Comparison of ENCODE assay signal across 13 mouse cellular contexts in genomic region chr16:95390787-95391186, GRCm38 (mm10).
DNase-seq lines count a peak whose midpoint lies in the region; ATAC-seq and TF ChIP-seq lines count a peak whose summit lies in the region.
"Had no signal": no experiment of that assay in that cellular context is flagged by ENCODE, and none has a peak within 500 bp of the region (broad histone marks: within the 10 kb centered on the region; RNA-seq: fewer than 3 reads in every experiment).

No protein-coding gene starts in this region.

- no peak for TF ChIP-seq EP300 in lung, postnatal 0 days (IDR thresholded peaks at IDR 0.05)

- peak overlapping the region; percentile 25; the same call in 1 of the 2 replicates for H3K27ac ChIP-seq in heart, embryonic 11.5 days (ENCODE audit: low read depth, low read length)
- H3K27ac ChIP-seq in limb, embryonic 12.5 days, result no peak overlapping the region
- H3K27ac ChIP-seq in limb, embryonic 10.5 days, result no peak overlapping the region
- no peak overlapping the region for H3K27ac ChIP-seq in neural tube, embryonic 15.5 days (replicated peaks)
- H3K27ac ChIP-seq in lung, postnatal 0 days (ENCODE audit: low read length), result no peak overlapping the region
- H3K27ac ChIP-seq: embryonic facial prominence, embryonic 15.5 days; hindbrain, embryonic 12.5 days; liver, embryonic 15.5 days; midbrain, embryonic 12.5 days had no signal

- no peak overlapping the region for H3K9ac ChIP-seq in heart, embryonic 11.5 days (ENCODE audit: low read depth, low read length)
- no peak overlapping the region for H3K9ac ChIP-seq in limb, embryonic 12.5 days (replicated peaks)
- no peak overlapping the region for H3K9ac ChIP-seq in neural tube, embryonic 15.5 days (replicated peaks)
- H3K9ac ChIP-seq in lung, postnatal 0 days (replicated peaks; ENCODE audit: low read depth), result no peak overlapping the region
- H3K9ac ChIP-seq: embryonic facial prominence, embryonic 15.5 days; hindbrain, embryonic 12.5 days; liver, embryonic 15.5 days; midbrain, embryonic 12.5 days had no signal

- H3K4me2 ChIP-seq in heart, embryonic 11.5 days, result no peak overlapping the region
- no peak overlapping the region for H3K4me2 ChIP-seq in limb, embryonic 12.5 days
- H3K4me2 ChIP-seq in neural tube, embryonic 15.5 days, result no peak overlapping the region
- H3K4me2 ChIP-seq in lung, postnatal 0 days (replicated peaks; ENCODE audit: low read depth, low read length), result no peak overlapping the region
- H3K4me2 ChIP-seq: embryonic facial prominence, embryonic 15.5 days; hindbrain, embryonic 12.5 days; liver, embryonic 15.5 days; midbrain, embryonic 12.5 days had no signal

- TF ChIP-seq CTCF in lung, postnatal 0 days (IDR thresholded peaks at IDR 0.05), result no peak

- WGBS in heart, embryonic 11.5 days (ENCODE audit: insufficient replicate concordance), result 30% methylated on average over 1 of the region's 1 CpGs
- WGBS in limb, embryonic 12.5 days, result 33% methylated on average over 1 of the region's 1 CpGs
- 34% methylated on average over 1 of the region's 1 CpGs for WGBS in limb, embryonic 10.5 days
- 80% methylated on average over 1 of the region's 1 CpGs for WGBS in neural tube, embryonic 15.5 days
- 64% methylated on average over 1 of the region's 1 CpGs for WGBS in lung, postnatal 0 days

- no peak overlapping the region for H3K4me3 ChIP-seq in heart, embryonic 11.5 days (ENCODE audit: low read depth, low read length)
- H3K4me3 ChIP-seq in limb, embryonic 12.5 days (replicated peaks), result no peak overlapping the region
- no peak overlapping the region for H3K4me3 ChIP-seq in limb, embryonic 10.5 days
- no peak overlapping the region for H3K4me3 ChIP-seq in neural tube, embryonic 15.5 days (replicated peaks)
- H3K4me3 ChIP-seq in lung, postnatal 0 days (ENCODE audit: low read depth, low read length), result no peak overlapping the region
- H3K4me3 ChIP-seq: embryonic facial prominence, embryonic 15.5 days; hindbrain, embryonic 12.5 days; liver, embryonic 15.5 days; midbrain, embryonic 12.5 days had no signal

- H3K9me3 ChIP-seq in heart, embryonic 11.5 days (replicated peaks; ENCODE audit: control insufficient read depth, low read length), result no peaks in the 10 kb centered on the region
- H3K9me3 ChIP-seq in limb, embryonic 12.5 days, result no peaks in the 10 kb centered on the region
- no peaks in the 10 kb centered on the region for H3K9me3 ChIP-seq in limb, embryonic 10.5 days (replicated peaks)
- H3K9me3 ChIP-seq in neural tube, embryonic 15.5 days (replicated peaks), result no peaks in the 10 kb centered on the region
- no peaks in the 10 kb centered on the region for H3K9me3 ChIP-seq in lung, postnatal 0 days (ENCODE audit: low read length)
- H3K9me3 ChIP-seq: embryonic facial prominence, embryonic 15.5 days; hindbrain, embryonic 12.5 days; liver, embryonic 15.5 days; midbrain, embryonic 12.5 days had no signal

- H3K36me3 ChIP-seq in heart, embryonic 11.5 days (ENCODE audit: control insufficient read depth, insufficient read depth, low read length), result no peaks in the 10 kb centered on the region
- H3K36me3 ChIP-seq in limb, embryonic 12.5 days, result peaks cover 23% of the 10 kb centered on the region
- H3K36me3 ChIP-seq in limb, embryonic 10.5 days, result no peaks in the 10 kb centered on the region
- H3K36me3 ChIP-seq in neural tube, embryonic 15.5 days, result no peaks in the 10 kb centered on the region
- no peaks in the 10 kb centered on the region; the same call in 1 of the 2 replicates for H3K36me3 ChIP-seq in lung, postnatal 0 days (ENCODE audit: insufficient read depth, low read length)
- H3K36me3 ChIP-seq: embryonic facial prominence, embryonic 15.5 days; hindbrain, embryonic 12.5 days; liver, embryonic 15.5 days; midbrain, embryonic 12.5 days had no signal

- no peaks in the 10 kb centered on the region for H3K27me3 ChIP-seq in heart, embryonic 11.5 days (ENCODE audit: control insufficient read depth, insufficient read depth, low read length)
- H3K27me3 ChIP-seq in limb, embryonic 12.5 days, result no peaks in the 10 kb centered on the region
- H3K27me3 ChIP-seq in limb, embryonic 10.5 days (ENCODE audit: low read depth, poor library complexity, severe bottlenecking), result no peaks in the 10 kb centered on the region
- no peaks in the 10 kb centered on the region for H3K27me3 ChIP-seq in neural tube, embryonic 15.5 days (replicated peaks)
- no peaks in the 10 kb centered on the region for H3K27me3 ChIP-seq in lung, postnatal 0 days (replicated peaks; ENCODE audit: insufficient read depth, low read length)
- H3K27me3 ChIP-seq: embryonic facial prominence, embryonic 15.5 days; hindbrain, embryonic 12.5 days; liver, embryonic 15.5 days; midbrain, embryonic 12.5 days had no signal

- DNase-seq in heart, adult 11 months, result no peak
- DNase-seq in limb, embryonic 10.5 days (ENCODE audit: low spot score), result no peak
- peak; percentile 35 to 58 for DNase-seq in layer of hippocampus, adult 8-10 months (ENCODE audit: low spot score in 2 of 2)
- no peak for DNase-seq in lung, postnatal 0 days (ENCODE audit: low spot score)
- DNase-seq: cerebellum, adult 8-10 months; kidney, adult 9 months had no signal

- ATAC-seq in heart, embryonic 11.5 days (replicated peaks; ENCODE audit: insufficient number of reproducible peaks, low FRiP score, low TSS enrichment), result 0 out of 2 replicates have a peak, but pooled peaks have one; percentile 27
- ATAC-seq in limb, embryonic 12.5 days (ENCODE audit: insufficient number of reproducible peaks, insufficient read depth, low FRiP score, low TSS enrichment, low read depth), result 0 out of 2 replicates have a peak, but pooled peaks have one; percentile 26
- no peak for ATAC-seq in neural tube, embryonic 15.5 days (ENCODE audit: low FRiP score)
- ATAC-seq in lung, postnatal 0 days, result no peak

- peaks cover 15% of the 10 kb centered on the region for H3K4me1 ChIP-seq in heart, embryonic 11.5 days (ENCODE audit: control insufficient read depth, insufficient read depth, low read length)
- no peaks in the 10 kb centered on the region for H3K4me1 ChIP-seq in limb, embryonic 12.5 days (replicated peaks)
- H3K4me1 ChIP-seq in limb, embryonic 10.5 days, result no peaks in the 10 kb centered on the region
- H3K4me1 ChIP-seq in neural tube, embryonic 15.5 days, result peaks cover 6% of the 10 kb centered on the region; the same call in 1 of the 2 replicates
- no peaks in the 10 kb centered on the region for H3K4me1 ChIP-seq in lung, postnatal 0 days (ENCODE audit: insufficient read depth, low read depth, low read length)
- H3K4me1 ChIP-seq: embryonic facial prominence, embryonic 15.5 days; hindbrain, embryonic 12.5 days; liver, embryonic 15.5 days; midbrain, embryonic 12.5 days had no signal

Comparison
In these comparisons a context has a peak if more than half of its experiments do, and no peak if none do; other contexts are left out.
1. ATAC-seq: peak in heart, embryonic 11.5 days (single experiment) and limb, embryonic 12.5 days (single experiment); none in neural tube, embryonic 15.5 days (single experiment) and lung, postnatal 0 days (single experiment).
2. DNase-seq: peak in layer of hippocampus, adult 8-10 months (2 of 2); none in heart, adult 11 months (single experiment), limb, embryonic 10.5 days (single experiment) and lung, postnatal 0 days (single experiment).